Mouse (Mus musculus): Measurements from ENCODE around the gene Hck. TPM values are rescaled to one million over a fixed set of nuclear protein-coding genes. Genes with fewer than 3 reads are reported as not detected.

The Hck gene
- polyA plus RNA-seq, 1 experiment from 2014 or later: 5.8 TPM

GRCm38 (mm10) chr2:153090551-153091165 lies 17.6 kb upstream of the Hck start:
- DNase-seq (ENCODE audit: low spot score): no peak

DNA sequence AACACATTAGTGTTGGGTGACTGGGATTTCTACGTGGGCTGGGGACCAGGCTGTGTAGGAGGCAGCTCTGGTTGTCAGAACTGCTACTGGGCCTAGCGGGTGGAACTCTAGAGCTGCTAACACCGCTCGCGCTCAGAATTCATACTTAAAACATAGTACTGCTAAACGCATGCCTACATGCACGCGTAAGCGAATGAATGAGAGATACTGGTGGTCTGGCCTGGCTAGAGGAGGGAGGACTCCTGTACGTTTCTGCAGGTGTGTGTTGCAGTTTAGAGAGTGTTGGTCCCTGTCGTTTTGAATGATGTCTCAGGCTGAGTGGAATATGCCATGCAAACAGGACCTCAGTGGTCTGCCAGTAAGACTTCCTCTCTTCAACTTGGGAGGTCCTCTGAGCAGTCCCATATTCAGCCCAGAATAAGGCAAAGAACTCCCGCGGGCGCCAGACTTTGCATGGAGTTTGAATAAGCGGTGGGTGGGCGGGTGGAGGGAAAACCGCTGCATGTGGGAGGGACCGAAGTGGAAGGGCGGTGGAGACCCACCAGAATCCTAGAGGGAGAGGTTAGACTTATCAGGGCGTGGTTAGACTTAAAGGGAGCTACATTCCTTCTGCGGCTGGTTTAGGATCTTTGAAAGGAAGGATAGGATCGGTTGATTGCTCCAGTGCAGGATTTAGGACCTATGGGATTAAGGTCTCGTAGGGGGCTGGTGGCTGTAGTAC lies 1.1 kb upstream of the Hck start:
- no peak for DNase-seq (ENCODE audit: low spot score)

DNA sequence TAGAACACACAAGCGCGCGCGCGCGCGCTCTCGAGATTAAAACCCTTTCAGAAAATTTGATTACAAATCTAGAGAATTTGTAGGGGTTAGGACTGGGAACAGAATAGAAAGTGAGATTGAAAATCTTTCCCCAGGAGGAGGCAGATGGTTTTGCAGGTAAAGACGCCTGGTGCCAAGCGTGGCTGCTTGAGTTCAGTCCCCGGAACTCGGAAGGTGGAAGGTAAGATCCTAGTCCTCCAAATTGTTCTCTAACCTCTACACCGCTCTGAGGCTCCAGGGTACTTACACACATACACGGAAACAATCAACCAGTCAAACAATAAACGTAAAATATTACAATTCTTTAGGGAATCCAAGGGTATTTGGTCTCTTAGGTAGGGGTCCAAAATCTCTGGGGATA lies 466 bp upstream of the Hck start:
- DNase-seq (ENCODE audit: low spot score): no peak

- no peak for DNase-seq (ENCODE audit: low spot score)
Observed at GRCm38 (mm10) chr2:153109596-153109995, 1.3 kb downstream of the Hck start.

GRCm38 (mm10) chr2:153111298-153111697 lies 3.0 kb downstream of the Hck start:
- DNase-seq (ENCODE audit: low spot score): no peak

- no peak for DNase-seq (ENCODE audit: low spot score)
Observed at GRCm38 (mm10) chr2:153115679-153116081, 7.4 kb downstream of the Hck start.

GRCm38 (mm10) chr2:153117051-153117486 lies 8.8 kb downstream of the Hck start:
- peak; percentile 40 for DNase-seq (ENCODE audit: low spot score)

- DNase-seq (ENCODE audit: low spot score): no peak
Observed at GRCm38 (mm10) chr2:153119488-153119887, 11.2 kb downstream of the Hck start.

GRCm38 (mm10) chr2:153120126-153120525 lies 11.9 kb downstream of the Hck start:
- no peak for DNase-seq (ENCODE audit: low spot score)

- no peak for DNase-seq (ENCODE audit: low spot score)
Observed at GRCm38 (mm10) chr2:153121821-153122615, 13.8 kb downstream of the Hck start.

DNA sequence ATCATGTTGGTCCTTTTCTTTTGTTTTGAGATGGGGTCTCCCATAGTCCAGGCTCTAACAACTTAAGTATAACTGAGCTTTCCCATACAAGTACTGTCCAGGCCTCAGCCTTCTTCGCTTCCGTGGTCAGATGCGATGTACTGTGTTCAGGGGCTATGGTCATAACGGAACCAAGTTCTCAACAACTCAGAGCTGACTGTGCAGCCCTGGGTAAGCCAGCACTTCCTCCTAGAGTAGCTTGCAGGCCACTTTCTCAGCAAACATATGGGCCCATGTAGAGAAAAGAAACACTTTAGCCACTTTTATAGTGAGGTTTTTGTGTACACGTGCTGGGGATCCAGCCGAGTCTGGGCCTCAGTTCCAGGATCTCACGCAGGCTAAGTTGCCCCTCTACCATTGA lies 14.4 kb downstream of the Hck start:
- DNase-seq (ENCODE audit: low spot score): no peak

DNA sequence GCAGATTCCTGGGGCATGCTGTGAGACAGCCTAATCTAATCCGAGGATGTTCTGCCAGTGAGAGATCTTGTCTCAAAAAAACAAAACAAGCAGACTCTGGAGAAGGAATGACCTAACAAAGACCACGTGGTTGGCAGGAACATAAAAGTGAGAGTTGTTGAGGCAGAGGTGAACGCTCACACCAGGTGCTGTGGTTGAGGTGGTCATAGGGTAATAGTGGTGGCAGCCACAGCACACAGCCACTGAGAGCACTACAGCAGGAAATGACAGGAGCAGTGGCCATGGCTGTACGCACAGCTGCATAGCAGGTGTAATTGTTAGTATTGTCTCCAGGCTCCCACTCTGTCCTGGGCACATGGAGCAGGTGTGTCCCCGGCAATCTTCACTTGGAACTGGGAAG lies 17.6 kb downstream of the Hck start:
- peak; percentile 57 for DNase-seq (ENCODE audit: low spot score)

DNA sequence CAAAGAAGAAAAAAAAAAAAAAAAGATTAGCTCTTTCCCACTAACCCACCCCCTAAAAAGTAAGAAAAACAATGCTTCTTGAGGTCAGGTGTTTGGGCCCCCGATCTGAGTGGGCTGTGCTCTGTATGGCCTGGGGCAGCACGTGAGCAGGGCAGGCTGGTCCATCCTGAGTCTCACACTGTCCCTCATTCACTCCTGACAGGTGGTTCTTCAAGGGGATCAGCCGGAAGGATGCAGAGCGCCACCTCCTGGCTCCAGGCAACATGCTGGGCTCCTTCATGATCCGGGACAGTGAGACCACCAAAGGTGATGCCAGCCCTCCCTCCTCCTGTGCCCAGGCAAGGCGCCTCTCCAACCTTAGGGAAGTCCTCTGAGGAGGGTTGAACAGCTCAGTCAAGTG lies 22.8 kb downstream of the Hck start:
- no peak for DNase-seq (ENCODE audit: low spot score)

GRCm38 (mm10) chr2:153134237-153134636 lies 26.0 kb downstream of the Hck start:
- peak; percentile 28 for DNase-seq (ENCODE audit: low spot score)

DNA sequence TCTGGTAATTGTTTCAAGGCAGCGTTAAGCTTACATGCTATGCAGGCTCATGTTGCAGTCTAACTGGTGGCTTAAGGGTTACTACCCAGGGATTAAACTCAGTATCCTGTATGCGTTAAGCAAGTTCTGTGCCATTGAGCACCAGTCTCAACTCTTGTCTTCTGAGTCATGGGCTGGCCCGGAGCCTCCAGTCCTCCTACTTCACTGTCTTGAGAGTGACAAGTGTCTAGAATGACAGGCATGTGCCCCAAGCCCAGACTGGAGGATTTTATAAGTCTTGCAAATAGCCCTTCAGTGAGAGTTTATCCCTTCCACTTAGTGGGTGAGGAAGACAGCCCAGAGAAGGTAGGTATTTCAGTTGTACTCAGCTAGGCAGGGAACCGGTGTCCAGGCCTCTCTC lies 27.9 kb downstream of the Hck start:
- DNase-seq (ENCODE audit: low spot score): no peak

DNA sequence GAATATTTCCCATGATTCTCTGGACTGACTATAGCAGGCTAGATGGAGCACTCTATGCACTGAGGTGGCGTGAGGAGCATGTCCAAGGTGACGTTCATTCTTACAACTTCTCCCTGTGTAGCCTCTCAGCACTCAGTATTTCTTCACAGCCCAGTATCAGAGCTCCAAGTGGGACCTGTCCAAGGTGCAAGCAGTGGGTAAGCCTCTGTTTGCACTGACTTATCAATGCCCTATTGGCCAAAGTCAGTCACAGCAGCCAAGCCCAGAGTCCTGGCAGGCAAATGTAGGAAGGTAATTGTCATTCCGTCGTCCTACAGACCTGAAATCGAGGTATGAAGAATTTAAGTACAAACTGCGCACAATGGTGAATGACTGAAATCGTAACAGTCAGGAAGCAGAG lies 30.9 kb downstream of the Hck start:
- no peak for DNase-seq (ENCODE audit: low spot score)

- DNase-seq (ENCODE audit: low spot score): no peak
Observed at GRCm38 (mm10) chr2:153139996-153140613, 31.8 kb downstream of the Hck start.

DNA sequence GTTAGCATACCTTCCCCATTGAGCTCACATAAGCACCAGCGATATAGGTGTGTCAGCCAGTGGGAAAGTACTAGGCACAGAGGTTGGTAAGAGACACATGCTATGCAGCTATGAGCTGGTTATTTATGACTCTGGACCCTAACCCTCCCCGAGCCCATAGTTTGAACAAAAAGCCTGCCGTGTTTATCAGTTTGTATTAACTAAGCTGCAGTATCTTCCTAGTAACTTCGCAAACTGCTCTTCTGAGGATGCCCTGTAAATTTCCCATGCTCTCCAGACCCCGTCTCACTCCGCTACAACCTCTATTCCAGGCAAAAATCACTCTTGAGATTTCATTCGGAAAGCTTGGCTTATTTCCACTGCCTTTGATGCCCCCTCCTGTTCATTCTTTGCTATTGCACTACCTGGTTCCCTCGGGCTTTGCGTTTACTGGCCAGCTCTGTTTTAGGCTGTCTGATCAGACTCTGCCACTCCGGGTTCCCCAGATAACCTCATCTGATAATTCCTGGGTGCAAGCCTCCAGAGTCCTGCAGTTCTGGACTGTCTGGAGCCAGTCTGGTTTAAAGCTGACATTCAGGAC lies 34.4 kb downstream of the Hck start:
- DNase-seq (ENCODE audit: low spot score): peak; percentile 46

DNA sequence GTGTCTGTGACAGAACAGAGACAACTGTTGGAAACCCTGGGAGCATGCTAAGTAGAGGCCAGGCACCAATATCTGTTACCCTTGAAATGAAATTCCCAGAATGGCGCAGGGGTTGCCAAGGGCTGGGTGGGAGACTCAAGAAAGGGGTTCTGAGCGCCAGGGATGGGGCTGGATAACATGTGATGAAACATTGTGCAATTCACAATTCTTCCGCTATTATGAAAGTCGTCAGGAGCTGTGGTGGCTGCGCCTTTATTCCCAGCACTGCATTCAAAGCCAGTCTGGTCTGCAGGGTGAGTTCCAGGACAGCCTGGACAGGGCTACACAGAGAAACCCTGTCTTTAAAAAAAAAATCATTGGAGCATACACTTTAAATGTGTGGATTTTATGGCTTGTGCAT lies 37.1 kb downstream of the Hck start:
- DNase-seq (ENCODE audit: low spot score): no peak

- DNase-seq (ENCODE audit: low spot score): no peak
Observed at GRCm38 (mm10) chr2:153147236-153147635, 39.0 kb downstream of the Hck start.

DNA sequence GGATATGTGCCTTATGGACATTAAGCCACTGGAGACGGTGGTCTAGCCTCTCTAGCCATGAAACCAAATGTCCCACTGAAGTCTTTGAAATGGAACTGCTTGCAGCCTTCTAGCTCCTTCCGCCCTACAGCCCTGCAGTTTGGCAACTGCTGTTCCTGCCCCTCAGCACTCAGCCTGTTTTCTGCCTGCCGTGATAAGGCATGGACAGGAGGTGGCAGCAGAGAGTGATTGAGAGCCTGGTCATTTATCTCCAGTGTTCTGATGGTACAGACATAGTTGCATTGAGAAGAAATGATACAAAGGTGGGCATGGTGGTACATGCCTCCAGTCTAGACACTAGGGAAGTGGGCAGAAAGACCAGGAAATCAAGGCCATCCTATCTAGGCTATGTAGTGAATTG lies 39.4 kb downstream of the Hck start:
- DNase-seq (ENCODE audit: low spot score): peak; percentile 64

DNA sequence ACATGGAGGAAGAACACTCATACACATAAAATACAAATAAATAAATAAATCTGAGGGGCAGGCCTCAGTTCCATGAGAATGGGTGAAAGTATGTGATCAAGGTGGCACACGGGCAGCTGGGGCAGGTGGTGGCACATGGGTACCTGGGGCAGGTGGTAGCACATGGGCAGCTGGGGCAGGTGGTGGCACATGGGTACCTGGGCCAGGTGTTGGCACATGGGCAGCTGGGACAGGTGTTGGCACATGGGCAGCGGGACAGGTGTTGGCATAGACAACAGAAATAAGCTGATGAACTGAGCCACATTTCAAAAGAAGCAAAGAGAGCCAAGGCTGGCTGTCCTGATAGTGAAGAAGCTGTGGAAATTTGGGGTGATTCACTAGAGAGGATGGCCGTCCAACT lies 41.5 kb downstream of the Hck start:
- no peak for DNase-seq (ENCODE audit: low spot score)

All from thymus, postnatal 0 days (tissue).